Mouse (Mus musculus) spleen, postnatal 36 days (tissue): ENCODE measurements around the gene Zmynd11.
"Not testable (repeated sequence)": the region's sequence is repeated elsewhere in the genome, so short reads cannot be mapped to it uniquely, and the experiment has no call there.

Experiments
- DNase-seq, 2 experiments: peaks; one replicate each; pipeline ENCODE4 v3.0.0; 2022; ENCODE audit warnings: low spot score in 2 of 2, mixed read lengths in 1 of 2

Gene Zmynd11

GRCm38 (mm10) chr13:9764646-9765536, at the start of gene Zmynd11:
Gene Zmynd11 (minus strand): TSS chr13:9765330.
- DNase-seq: peak; percentile 30 to 35

GRCm38 (mm10) chr13:9795889-9796631, 30.9 kb upstream of the Zmynd11 start:
- DNase-seq: no peak

GRCm38 (mm10) chr13:9786050-9786449, 20.9 kb upstream of the Zmynd11 start:
- no peak for DNase-seq

GRCm38 (mm10) chr13:9783717-9784116, 18.6 kb upstream of the Zmynd11 start:
- DNase-seq: no peak

- peak; percentile 44 to 50 for DNase-seq
These were observed 10.8 kb upstream of the Zmynd11 start for GRCm38 (mm10) chr13:9775901-9776300.

GRCm38 (mm10) chr13:9774077-9774476, 8.9 kb upstream of the Zmynd11 start:
- DNase-seq: no peak

- peak; percentile 16 to 29 for DNase-seq
These were observed 2.1 kb upstream of the Zmynd11 start for GRCm38 (mm10) chr13:9767279-9767678.

- no peak for DNase-seq
These were observed 1.4 kb upstream of the Zmynd11 start for GRCm38 (mm10) chr13:9766497-9766896.

GRCm38 (mm10) chr13:9765537-9765851, 364 bp upstream of the Zmynd11 start:
- no peak for DNase-seq

GRCm38 (mm10) chr13:9763828-9764645, 1.1 kb downstream of the Zmynd11 start:
- peak; percentile 72 to 78 for DNase-seq

GRCm38 (mm10) chr13:9763100-9763827, 1.9 kb downstream of the Zmynd11 start:
- peak; percentile 2 to 16 for DNase-seq

GRCm38 (mm10) chr13:9760057-9760456, 5.1 kb downstream of the Zmynd11 start:
- peak; percentile 75 to 78 for DNase-seq

- DNase-seq: no peak
These were observed 7.2 kb downstream of the Zmynd11 start for GRCm38 (mm10) chr13:9757842-9758491.

- no peak for DNase-seq
These were observed 11.4 kb downstream of the Zmynd11 start for GRCm38 (mm10) chr13:9753706-9754105.

- DNase-seq: no peak
These were observed 14.8 kb downstream of the Zmynd11 start for GRCm38 (mm10) chr13:9750320-9750719.

- no peak for DNase-seq
These were observed 15.3 kb downstream of the Zmynd11 start for GRCm38 (mm10) chr13:9749796-9750195.

- no peak for DNase-seq
These were observed 26.9 kb downstream of the Zmynd11 start for GRCm38 (mm10) chr13:9738190-9738589.

GRCm38 (mm10) chr13:9737024-9737423, 28.1 kb downstream of the Zmynd11 start:
- DNase-seq: no peak

GRCm38 (mm10) chr13:9732262-9732661, 32.9 kb downstream of the Zmynd11 start:
- DNase-seq: not testable (repeated sequence)

- DNase-seq: no peak
These were observed 36.1 kb downstream of the Zmynd11 start for GRCm38 (mm10) chr13:9729073-9729472.

- no peak for DNase-seq
These were observed 49.9 kb downstream of the Zmynd11 start for GRCm38 (mm10) chr13:9715224-9715623.
